Mouse (Mus musculus) adrenal gland, adult 2 months (tissue): ENCODE measurements at regions not wholly inside any gene's neighbourhood (a gene's known extent, or its start where the extent isn't known, plus 50 kb on each side); places are given as distances from the start of the nearest gene placed in this dataset.

Experiments
- DNase-seq: peaks from one replicate; pipeline ENCODE4 v3.0.0; 2021

- DNase-seq = no peak
These were observed 113.1 kb upstream of the Ralgapa2 start for GRCm38 (mm10) chr2:146625166-146625751.

GRCm38 (mm10) chr2:146626531-146626930, 114.4 kb upstream of the Ralgapa2 start:
- DNase-seq = no peak

GRCm38 (mm10) chr2:146630179-146630578, 118.0 kb upstream of the Ralgapa2 start:
- DNase-seq = no peak

DNA sequence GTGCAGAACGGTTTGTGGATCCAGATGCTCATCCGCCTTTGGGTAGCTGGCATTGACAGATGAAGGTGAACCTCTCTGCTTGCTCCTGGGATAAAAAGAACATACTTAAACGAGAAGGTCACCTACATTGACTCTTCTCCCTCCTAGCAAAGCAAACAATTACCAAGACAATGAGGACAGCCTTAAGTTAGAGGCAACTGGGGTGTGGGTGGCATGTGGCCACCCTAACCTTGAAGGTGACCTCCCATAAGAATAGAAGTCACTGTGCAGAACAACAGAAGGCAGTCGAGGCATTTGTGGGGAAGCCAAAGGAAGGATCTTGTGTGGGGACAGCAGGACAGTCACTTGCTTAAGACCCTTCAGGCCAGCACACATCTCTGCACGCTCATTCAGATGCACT, 119.0 kb upstream of the Ralgapa2 start:
- no peak for DNase-seq

- DNase-seq = peak; percentile 32
These were observed 121.4 kb upstream of the Ralgapa2 start for GRCm38 (mm10) chr2:146633329-146634070.

- no peak for DNase-seq
These were observed 125.4 kb upstream of the Ralgapa2 start for GRCm38 (mm10) chr2:146637573-146637972.

DNA sequence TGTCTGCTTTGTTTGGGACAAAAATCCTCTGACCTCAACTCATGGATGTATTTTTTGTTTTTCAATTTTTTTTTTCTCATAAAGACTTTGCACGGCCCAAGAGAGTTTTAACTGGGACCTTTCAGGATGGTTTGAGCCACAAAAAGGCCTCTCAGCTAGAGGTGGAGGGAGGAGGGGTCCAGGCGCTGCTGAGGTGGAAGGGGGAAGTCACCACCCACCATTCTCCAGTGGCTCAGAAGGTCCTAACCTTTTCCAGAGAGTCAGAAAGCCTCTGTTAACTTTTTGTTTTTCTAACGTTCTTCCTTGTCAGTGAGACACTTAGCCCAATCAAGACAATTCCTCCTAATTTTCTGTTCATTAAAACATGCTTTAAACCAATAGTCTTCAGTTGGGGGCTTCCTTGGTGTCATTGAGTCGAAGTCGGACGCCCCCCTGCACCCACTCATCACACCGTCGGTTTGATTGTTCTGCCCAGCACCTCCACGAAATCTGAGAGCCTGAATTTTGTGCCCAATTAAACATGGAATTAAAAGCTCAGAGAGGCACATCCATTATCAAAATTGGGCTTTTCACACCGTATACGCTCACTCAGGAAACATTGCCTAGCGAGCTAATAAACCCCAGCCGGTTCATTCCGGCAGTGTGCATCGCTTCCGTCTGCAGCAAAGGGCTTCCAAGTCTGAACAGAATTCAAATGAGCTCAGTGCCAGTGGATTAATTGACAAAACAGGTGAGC, 134.3 kb upstream of the Ralgapa2 start:
- no peak for DNase-seq

- no peak for DNase-seq
These were observed 134.8 kb upstream of the Ralgapa2 start for GRCm38 (mm10) chr2:146646973-146647282.

DNA sequence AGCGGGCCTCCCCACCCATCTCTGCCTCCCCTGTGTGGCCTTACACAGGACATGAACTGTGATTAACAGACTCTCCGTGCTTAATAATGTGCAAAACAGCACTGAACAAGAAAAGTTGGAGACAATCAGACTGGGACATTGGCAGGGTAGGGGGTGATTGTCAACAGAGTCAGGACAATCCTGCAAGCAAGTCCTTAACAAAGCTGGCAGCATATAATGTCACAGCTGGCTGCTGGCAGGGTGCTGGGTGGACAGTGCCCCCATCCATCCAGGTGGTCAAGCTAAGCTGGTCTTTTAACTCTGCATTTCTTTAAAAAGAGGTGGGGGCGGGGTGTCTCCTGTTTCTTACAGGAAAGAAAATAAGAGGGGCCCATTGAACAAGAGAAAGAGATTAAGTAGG, 149.2 kb upstream of the Ralgapa2 start:
- no peak for DNase-seq

GRCm38 (mm10) chr2:146672761-146673160, 160.6 kb upstream of the Ralgapa2 start:
- DNase-seq = no peak

DNA sequence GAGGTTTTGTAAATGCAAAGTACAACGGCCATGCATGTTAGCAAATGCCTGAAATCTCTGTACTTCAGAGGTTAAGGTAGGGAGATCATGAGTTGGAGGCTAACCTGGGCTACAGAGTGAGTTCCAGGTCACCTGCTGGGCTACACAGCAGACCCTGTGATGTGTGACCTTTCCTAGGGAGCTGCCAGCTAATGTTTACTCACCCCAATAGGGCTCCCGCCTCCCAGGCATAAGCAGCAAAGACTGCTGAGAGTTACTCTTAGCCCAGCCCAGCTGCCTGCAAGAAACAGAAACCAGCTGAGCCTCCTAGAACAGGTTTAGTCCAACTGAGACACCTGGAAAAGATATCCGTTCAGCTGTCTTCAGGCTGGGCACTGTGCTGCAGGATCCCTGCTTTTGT, 169.8 kb upstream of the Ralgapa2 start:
- no peak for DNase-seq

DNA sequence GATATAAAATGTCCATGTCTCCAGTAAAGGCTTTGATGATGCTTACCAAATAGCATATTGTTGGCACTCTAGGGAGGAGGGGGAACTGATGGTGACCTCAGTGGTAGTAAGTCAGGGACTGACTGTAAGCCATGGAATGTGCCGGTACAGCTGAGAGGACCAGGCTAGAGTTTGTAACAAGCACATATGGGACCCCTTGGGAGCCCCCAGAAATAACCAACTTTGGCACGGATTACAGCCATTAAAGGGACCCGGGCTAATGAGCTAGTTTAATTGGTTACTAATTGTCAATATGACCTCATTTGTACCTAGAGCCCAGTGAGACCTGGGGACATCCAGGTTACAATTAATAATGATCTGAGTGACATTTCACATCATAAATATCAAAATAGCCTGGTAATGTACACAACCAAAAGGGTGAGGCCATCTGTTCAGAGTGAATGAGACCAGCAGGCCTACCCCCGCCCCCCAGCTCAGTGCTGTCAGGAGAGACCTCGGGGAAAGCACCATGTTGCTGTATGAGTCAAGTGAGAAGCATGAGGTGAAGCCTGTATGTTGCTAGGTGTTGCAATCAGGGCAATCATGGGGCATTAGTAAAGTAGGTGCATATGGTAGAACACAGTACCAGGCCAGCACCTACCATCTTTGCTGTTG, 169.7 kb upstream of the Kiz start:
- DNase-seq = no peak

GRCm38 (mm10) chr2:146688544-146688943, 167.1 kb upstream of the Kiz start:
- no peak for DNase-seq

GRCm38 (mm10) chr2:146693484-146693883, 162.2 kb upstream of the Kiz start:
- DNase-seq = no peak

DNA sequence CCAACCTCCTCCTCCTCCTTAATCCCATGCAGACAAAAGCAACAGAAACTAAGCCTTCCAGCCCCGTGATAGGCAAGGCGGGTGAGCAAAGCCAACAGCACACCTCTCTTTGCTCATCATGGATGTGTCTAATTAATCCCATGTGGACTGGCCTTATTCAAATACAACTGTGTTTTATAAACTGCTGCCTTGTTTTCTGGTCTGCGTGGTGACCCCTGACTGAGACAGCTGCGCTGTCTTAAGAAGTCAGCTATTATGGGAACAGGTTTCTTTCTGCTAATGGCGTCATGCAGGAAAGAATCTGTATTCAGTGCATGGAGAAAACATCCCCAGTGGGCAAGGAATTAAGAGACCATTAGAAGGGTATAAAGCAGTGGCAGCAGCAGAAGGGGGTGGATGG, 161.6 kb upstream of the Kiz start:
- no peak for DNase-seq

- no peak for DNase-seq
These were observed 159.4 kb upstream of the Kiz start for GRCm38 (mm10) chr2:146696277-146696676.

GRCm38 (mm10) chr2:146696727-146697126, 158.9 kb upstream of the Kiz start:
- DNase-seq = no peak

DNA sequence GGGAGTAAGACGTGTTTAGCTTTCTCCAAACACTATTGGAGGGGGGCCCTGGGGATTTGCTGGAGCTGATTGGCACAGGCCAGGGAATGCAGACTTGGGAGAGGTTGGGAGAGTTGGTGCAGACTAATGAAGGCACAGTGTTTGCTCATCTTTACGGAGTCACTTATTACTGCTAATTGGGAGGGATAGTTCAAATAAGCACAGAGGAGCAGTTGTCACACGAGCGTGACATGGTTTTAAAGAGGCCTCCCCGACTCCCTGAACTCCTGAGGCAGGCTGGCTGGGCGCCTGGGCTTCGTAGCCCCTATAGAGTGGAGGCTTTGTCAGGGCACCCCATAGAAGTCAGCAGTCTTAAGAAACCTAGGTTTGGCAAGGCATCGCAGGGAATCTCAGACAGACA, 145.0 kb upstream of the Kiz start:
- DNase-seq = no peak

GRCm38 (mm10) chr2:146721184-146721715, 134.4 kb upstream of the Kiz start:
- DNase-seq = no peak

GRCm38 (mm10) chr2:146722351-146723025, 133.2 kb upstream of the Kiz start:
- DNase-seq = no peak

DNA sequence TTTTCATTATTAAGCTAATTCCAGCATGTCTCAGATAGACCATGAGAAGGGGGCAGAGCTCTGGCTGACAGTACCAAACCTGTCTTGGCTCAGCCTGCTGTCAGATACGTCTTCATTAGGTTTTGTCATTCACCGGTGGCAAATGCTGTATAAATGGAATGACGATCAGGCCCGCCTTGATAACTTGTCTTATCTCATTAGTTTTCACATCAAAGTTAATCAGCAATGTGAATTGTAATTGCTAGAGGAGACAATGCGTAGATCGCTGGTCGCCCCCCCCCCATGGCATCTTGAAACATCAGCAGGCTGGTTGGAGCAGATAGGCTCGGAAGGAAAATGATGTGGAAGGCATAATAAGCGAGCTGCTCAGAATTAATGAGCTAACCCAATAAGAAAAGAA, 132.5 kb upstream of the Kiz start:
- no peak for DNase-seq

GRCm38 (mm10) chr2:146723671-146724070, 132.0 kb upstream of the Kiz start:
- DNase-seq = no peak
